Mouse (Mus musculus) embryo, embryonic 10.5 days (tissue): ENCODE data around the gene Arrdc4.

Experiments used
- DNase-seq: peaks from one replicate; pipeline ENCODE4 v3.0.0-alpha.2; 2015; ENCODE audit warnings: low spot score

Gene Arrdc4

GRCm38 (mm10) chr7:68709319-68709573, 39.8 kb downstream of the Arrdc4 start:
- DNase-seq, result no peak

- DNase-seq, result no peak
Measured at GRCm38 (mm10) chr7:68708563-68709318, 40.3 kb downstream of the Arrdc4 start.

GRCm38 (mm10) chr7:68705162-68705561, 43.9 kb downstream of the Arrdc4 start:
- DNase-seq, result no peak

- DNase-seq, result no peak
Measured at GRCm38 (mm10) chr7:68697313-68697712, 51.7 kb downstream of the Arrdc4 start.

- no peak for DNase-seq
Measured at GRCm38 (mm10) chr7:68696908-68697307, 52.1 kb downstream of the Arrdc4 start.

GRCm38 (mm10) chr7:68696446-68696845, 52.6 kb downstream of the Arrdc4 start:
- DNase-seq, result no peak

- peak; percentile 19 for DNase-seq
Measured at GRCm38 (mm10) chr7:68692731-68693130, 56.3 kb downstream of the Arrdc4 start.

- no peak for DNase-seq
Measured at GRCm38 (mm10) chr7:68691454-68691853, 57.6 kb downstream of the Arrdc4 start.

- DNase-seq, result no peak
Measured at GRCm38 (mm10) chr7:68687140-68687611, 61.9 kb downstream of the Arrdc4 start.
